Mouse (Mus musculus) hindbrain, embryonic 12.5 days (tissue): ENCODE results near the gene Pbx2. TPM values are rescaled to one million over a fixed set of nuclear protein-coding genes. Genes with fewer than 3 reads are reported as not detected.

Source experiments
- ATAC-seq: fragments of 200-750 bp; cut with Nextera tagmentation; 2 replicates; pipeline ENCODE4 v1.8.0; 2017; ENCODE audit warnings: moderate TSS enrichment; ENCODE audit not compliant: low FRiP score
- H3K27ac ChIP-seq: fragments of 300-500 bp; sonication (generic); 2 replicates; pipeline ENCODE4 v1.5.1; 2016; ENCODE audit warnings: mild to moderate bottlenecking
- H3K27me3 ChIP-seq: fragments of 300-500 bp; sonication (generic); 2 replicates; pipeline ENCODE4 v1.6.1; 2016; ENCODE audit warnings: mild to moderate bottlenecking
- H3K36me3 ChIP-seq: fragments of 300-500 bp; sonication (generic); 2 replicates; pipeline ENCODE4 v1.6.1; 2016; ENCODE audit warnings: mild to moderate bottlenecking
- H3K4me1 ChIP-seq: fragments of 300-500 bp; sonication (generic); 2 replicates; pipeline ENCODE4 v1.6.1; 2016
- H3K4me2 ChIP-seq: fragments of 300-500 bp; sonication (generic); replicated peaks from 2 replicates; pipeline ENCODE4 v1.6.1; 2016; ENCODE audit warnings: mild to moderate bottlenecking
- H3K4me3 ChIP-seq: fragments of 300-500 bp; sonication (generic); 2 replicates; pipeline ENCODE4 v1.5.1; 2016; ENCODE audit warnings: mild to moderate bottlenecking
- H3K9ac ChIP-seq: fragments of 300-500 bp; sonication (generic); 2 replicates; pipeline ENCODE4 v1.6.1; 2016; ENCODE audit warnings: mild to moderate bottlenecking, moderate library complexity
- H3K9me3 ChIP-seq: fragments of 300-500 bp; sonication (generic); replicated peaks from 2 replicates; pipeline ENCODE4 v1.6.1; 2016; ENCODE audit warnings: mild to moderate bottlenecking
- WGBS: fragments of 180-500 bp; shearing (Covaris S2); methylation state at CpG from one replicate; pipeline ENCODE4 v1.1.7; 2016; 5-methylcytosine and 5-hydroxymethylcytosine counted together
- polyA plus RNA-seq: library from polyadenylated mRNA; unstranded; fragments of >200 nt; fragmentation: Nextera tagmentation; extraction: Ambion mirVana; gene quantifications from 2 replicates; pipeline ENCODE4 v1.2.1, GENCODE M21; 2016

The Pbx2 gene
- polyA plus RNA-seq, 1 experiment from 2014 or later = 17.9 TPM

- H3K27ac ChIP-seq = no peak overlapping the region
These were observed 7.7 kb upstream of the Pbx2 start for GRCm38 (mm10) chr17:34583397-34583796.

GRCm38 (mm10) chr17:34583819-34584218 lies 7.2 kb upstream of the Pbx2 start:
- Histone ChIP-seq H3K4me3 (no peak overlapping the region), H3K4me1 (peaks cover 19% of the 10 kb centered on the region), H3K36me3 (no peaks in the 10 kb centered on the region), H3K9ac (no peak overlapping the region), H3K27ac (no peak overlapping the region), H3K9me3 (no peaks in the 10 kb centered on the region), H3K27me3 (no peaks in the 10 kb centered on the region), H3K4me2 (no peak overlapping the region)
- ATAC-seq = no peak
- WGBS = 86% methylated on average over 8 of the region's 8 CpGs

More at GRCm38 (mm10) chr17:34583397-34583796, 7.7 kb upstream of the Pbx2 start:
- H3K9ac ChIP-seq = no peak overlapping the region
- no peaks in the 10 kb centered on the region for H3K36me3 ChIP-seq
- 68% methylated on average over 7 of the region's 7 CpGs for WGBS
- H3K4me2 ChIP-seq = no peak overlapping the region
- no peaks in the 10 kb centered on the region for H3K9me3 ChIP-seq
- H3K4me3 ChIP-seq = no peak overlapping the region
- no peaks in the 10 kb centered on the region for H3K27me3 ChIP-seq
- peaks cover 16% of the 10 kb centered on the region for H3K4me1 ChIP-seq
- no peak for ATAC-seq

GRCm38 (mm10) chr17:34585121-34585520 lies 5.9 kb upstream of the Pbx2 start:
- H3K36me3 ChIP-seq = no peaks in the 10 kb centered on the region
- no peak for ATAC-seq

GRCm38 (mm10) chr17:34585877-34586771 lies 4.9 kb upstream of the Pbx2 start:
- peak; percentile 17 for ATAC-seq
- peaks cover 42% of the 10 kb centered on the region for H3K4me1 ChIP-seq
- no peaks in the 10 kb centered on the region for H3K36me3 ChIP-seq
- WGBS = 16% methylated on average over 32 of the region's 32 CpGs
- no peaks in the 10 kb centered on the region for H3K27me3 ChIP-seq
- H3K9ac ChIP-seq = peak overlapping the region; percentile 87
- H3K4me3 ChIP-seq = peak overlapping the region; percentile 55
- no peaks in the 10 kb centered on the region for H3K9me3 ChIP-seq
- peak overlapping the region; percentile 89 for H3K4me2 ChIP-seq
- H3K27ac ChIP-seq = peak overlapping the region; percentile 99

More at GRCm38 (mm10) chr17:34585121-34585520, 5.9 kb upstream of the Pbx2 start:
- Histone ChIP-seq H3K4me2 (no peak overlapping the region), H3K9me3 (no peaks in the 10 kb centered on the region), H3K4me1 (peaks cover 32% of the 10 kb centered on the region), H3K27ac (peak overlapping the region; percentile 99), H3K9ac (no peak overlapping the region), H3K4me3 (no peak overlapping the region), H3K27me3 (no peaks in the 10 kb centered on the region)
- WGBS = 93% methylated on average over 8 of the region's 8 CpGs

GRCm38 (mm10) chr17:34586796-34587422 lies 4.2 kb upstream of the Pbx2 start:
- peak overlapping the region; percentile 99 for H3K27ac ChIP-seq
- no peaks in the 10 kb centered on the region for H3K36me3 ChIP-seq
- 1% methylated on average over 37 of the region's 38 CpGs for WGBS
- H3K27me3 ChIP-seq = no peaks in the 10 kb centered on the region
- H3K4me2 ChIP-seq = peak overlapping the region; percentile 89
- peak overlapping the region; percentile 87 for H3K9ac ChIP-seq
- H3K4me3 ChIP-seq = peak overlapping the region; percentile 55
- peaks cover 47% of the 10 kb centered on the region for H3K4me1 ChIP-seq
- ATAC-seq = peak; percentile 77
- no peaks in the 10 kb centered on the region for H3K9me3 ChIP-seq

- Histone ChIP-seq H3K27ac (peak overlapping the region; percentile 99), H3K4me3 (peak overlapping the region; percentile 55), H3K4me1 (peaks cover 47% of the 10 kb centered on the region), H3K27me3 (no peaks in the 10 kb centered on the region), H3K9me3 (no peaks in the 10 kb centered on the region), H3K36me3 (no peaks in the 10 kb centered on the region), H3K9ac (peak overlapping the region; percentile 87), H3K4me2 (peak overlapping the region; percentile 89)
- ATAC-seq = peak; percentile 83
- WGBS = under 1% methylated on average over 50 of the region's 50 CpGs
These were observed 3.6 kb upstream of the Pbx2 start for GRCm38 (mm10) chr17:34587423-34587811.

- Histone ChIP-seq H3K4me3 (peak overlapping the region; percentile 55), H3K9me3 (no peaks in the 10 kb centered on the region), H3K36me3 (no peaks in the 10 kb centered on the region), H3K4me1 (peaks cover 48% of the 10 kb centered on the region), H3K9ac (peak overlapping the region; percentile 87), H3K27me3 (no peaks in the 10 kb centered on the region), H3K4me2 (peak overlapping the region; percentile 89), H3K27ac (peak overlapping the region; percentile 99)
- WGBS = 3% methylated on average over 19 of the region's 19 CpGs
- ATAC-seq = no peak
These were observed 3.3 kb upstream of the Pbx2 start for GRCm38 (mm10) chr17:34587814-34588213.

GRCm38 (mm10) chr17:34588767-34589166 lies 2.3 kb upstream of the Pbx2 start:
- H3K4me1 ChIP-seq = peaks cover 58% of the 10 kb centered on the region
- no peak overlapping the region for H3K4me3 ChIP-seq
- 74% methylated on average over 3 of the region's 3 CpGs for WGBS
- H3K36me3 ChIP-seq = no peaks in the 10 kb centered on the region
- ATAC-seq = no peak
- H3K27me3 ChIP-seq = no peaks in the 10 kb centered on the region
- no peak overlapping the region for H3K4me2 ChIP-seq
- no peak overlapping the region for H3K27ac ChIP-seq
- H3K9me3 ChIP-seq = no peaks in the 10 kb centered on the region
- H3K9ac ChIP-seq = no peak overlapping the region

- H3K27me3 ChIP-seq = no peaks in the 10 kb centered on the region
- peaks cover 62% of the 10 kb centered on the region for H3K4me1 ChIP-seq
- no peak overlapping the region for H3K9ac ChIP-seq
- H3K9me3 ChIP-seq = no peaks in the 10 kb centered on the region
- WGBS = 49% methylated on average over 7 of the region's 7 CpGs
- no peak for ATAC-seq
- no peak overlapping the region for H3K4me2 ChIP-seq
- H3K36me3 ChIP-seq = peaks cover 3% of the 10 kb centered on the region; the same call in 1 of the 2 replicates
- no peak overlapping the region for H3K4me3 ChIP-seq
- H3K27ac ChIP-seq = 0 out of 2 replicates have a peak overlapping the region, but pooled peaks have one; percentile 23
These were observed 1.9 kb upstream of the Pbx2 start for GRCm38 (mm10) chr17:34589206-34589605.

GRCm38 (mm10) chr17:34589681-34590101 lies 1.4 kb upstream of the Pbx2 start, which contains the start of gene Gpsm3:
TSS of gene Gpsm3 (plus strand) at chr17:34589806.
- no peak for ATAC-seq
- no peaks in the 10 kb centered on the region for H3K9me3 ChIP-seq
- H3K27me3 ChIP-seq = no peaks in the 10 kb centered on the region
- peak within 1 kb of the TSS; percentile 90 for H3K4me2 ChIP-seq
- H3K4me3 ChIP-seq = 0 out of 2 replicates have a peak within 1 kb of the TSS, but pooled peaks have one; percentile 4
- no peak within 1 kb of the TSS for H3K9ac ChIP-seq
- peaks cover 67% of the 10 kb centered on the region for H3K4me1 ChIP-seq
- H3K27ac ChIP-seq = peak within 1 kb of the TSS; percentile 99
- 28% methylated on average over 7 of the region's 7 CpGs for WGBS
- peaks cover 7% of the 10 kb centered on the region for H3K36me3 ChIP-seq

- no peak for ATAC-seq
- peaks cover 14% of the 10 kb centered on the region for H3K36me3 ChIP-seq
- H3K4me1 ChIP-seq = peaks cover 73% of the 10 kb centered on the region
- H3K27ac ChIP-seq = peak overlapping the region; percentile 99
- H3K4me3 ChIP-seq = 0 out of 2 replicates have a peak overlapping the region, but pooled peaks have one; percentile 4
- H3K9ac ChIP-seq = 0 out of 2 replicates have a peak overlapping the region, but pooled peaks have one; percentile 98
- no peaks in the 10 kb centered on the region for H3K27me3 ChIP-seq
- peak overlapping the region; percentile 90 for H3K4me2 ChIP-seq
- no peaks in the 10 kb centered on the region for H3K9me3 ChIP-seq
- 67% methylated on average over 15 of the region's 15 CpGs for WGBS
These were observed 695 bp upstream of the Pbx2 start for GRCm38 (mm10) chr17:34590154-34590987.
